Mouse (Mus musculus): ENCODE results near the gene Isy1. TPM values are rescaled to one million over a fixed set of nuclear protein-coding genes. Genes with fewer than 3 reads are reported as not detected.

Isy1 gene
- polyA plus RNA-seq, 2 experiments = 41.8 to 51.5 TPM

DNA sequence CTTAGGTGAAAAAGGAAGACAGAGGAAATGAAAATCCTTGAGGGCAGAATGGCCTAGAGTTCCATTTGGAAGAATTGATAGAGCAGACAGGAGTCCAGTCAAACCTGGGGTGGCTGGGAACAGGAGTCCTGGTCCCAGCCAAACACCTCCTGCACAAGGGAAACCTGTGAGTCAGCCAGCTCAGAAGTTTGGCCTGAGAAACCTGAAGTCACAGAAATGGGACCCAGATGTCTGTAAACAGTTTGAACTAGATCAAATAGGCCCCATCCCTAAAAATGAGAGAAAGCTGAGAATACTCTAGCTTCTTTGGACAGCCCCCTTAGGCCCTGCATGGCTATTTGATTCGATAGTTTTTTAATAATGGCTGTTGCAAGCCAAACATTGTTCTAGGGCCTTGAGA is 25.9 kb downstream of the Isy1 start:
- peak overlapping the region; percentile 71 for H3K4me2 ChIP-seq (replicated peaks; ENCODE audit: low read depth, low read length, severe bottlenecking)
- peaks cover 36% of the 10 kb centered on the region for H3K36me3 ChIP-seq (ENCODE audit: control insufficient read depth, insufficient read depth, low read length)
- ATAC-seq (ENCODE audit: low FRiP score, low read depth) = no peak
- H3K27ac ChIP-seq (replicated peaks; ENCODE audit: low read depth, low read length) = peak overlapping the region; percentile 61; the same call in 1 of the 2 replicates
- no peaks in the 10 kb centered on the region for H3K27me3 ChIP-seq (ENCODE audit: control insufficient read depth, insufficient read depth, low read length)
- no peak for TF ChIP-seq POLR2A (IDR thresholded peaks at IDR 0.05; ENCODE audit: borderline replicate concordance, extremely low read depth, insufficient read depth, insufficient read length)
- no peak for DNase-seq (ENCODE audit: low spot score)
- WGBS = 62% methylated on average over 1 of the region's 1 CpGs
- peaks cover 10% of the 10 kb centered on the region for H3K4me1 ChIP-seq (ENCODE audit: control insufficient read depth, insufficient read depth, low read length)
- peak overlapping the region; percentile 81; the same call in 1 of the 2 replicates for H3K4me3 ChIP-seq (replicated peaks; ENCODE audit: low read length)
- no peaks in the 10 kb centered on the region for H3K9me3 ChIP-seq (ENCODE audit: control insufficient read depth, low read length)
- H3K9ac ChIP-seq (ENCODE audit: low read depth, low read length, severe bottlenecking) = peak overlapping the region; percentile 81; the same call in 1 of the 2 replicates

- WGBS = 0% methylated on average over 30 of the region's 56 CpGs
- peak; percentile 90 for DNase-seq (ENCODE audit: low spot score)
- peaks cover 10% of the 10 kb centered on the region for H3K4me1 ChIP-seq (ENCODE audit: control insufficient read depth, insufficient read depth, low read length)
- no peaks in the 10 kb centered on the region for H3K9me3 ChIP-seq (ENCODE audit: control insufficient read depth, low read length)
- TF ChIP-seq POLR2A (IDR thresholded peaks at IDR 0.05; ENCODE audit: borderline replicate concordance, extremely low read depth, insufficient read depth, insufficient read length) = no peak
- peak within 1 kb of the TSS; percentile 71 for H3K4me2 ChIP-seq (replicated peaks; ENCODE audit: low read depth, low read length, severe bottlenecking)
- peak within 1 kb of the TSS; percentile 81 for H3K4me3 ChIP-seq (replicated peaks; ENCODE audit: low read length)
- peak within 1 kb of the TSS; percentile 81 for H3K9ac ChIP-seq (ENCODE audit: low read depth, low read length, severe bottlenecking)
- H3K27me3 ChIP-seq (ENCODE audit: control insufficient read depth, insufficient read depth, low read length) = no peaks in the 10 kb centered on the region
- peak within 1 kb of the TSS; percentile 74 for H3K27ac ChIP-seq (replicated peaks; ENCODE audit: low read depth, low read length)
- H3K36me3 ChIP-seq (ENCODE audit: control insufficient read depth, insufficient read depth, low read length) = peaks cover 28% of the 10 kb centered on the region
- ATAC-seq (ENCODE audit: low FRiP score, low read depth) = peak; percentile 95
Observed at GRCm38 (mm10) chr6:87811675-87812338, 26.8 kb downstream of the Isy1 start, which contains the start of gene Rab43. Gene Rab43, minus strand, starts transcription at chr6:87812164.

DNA sequence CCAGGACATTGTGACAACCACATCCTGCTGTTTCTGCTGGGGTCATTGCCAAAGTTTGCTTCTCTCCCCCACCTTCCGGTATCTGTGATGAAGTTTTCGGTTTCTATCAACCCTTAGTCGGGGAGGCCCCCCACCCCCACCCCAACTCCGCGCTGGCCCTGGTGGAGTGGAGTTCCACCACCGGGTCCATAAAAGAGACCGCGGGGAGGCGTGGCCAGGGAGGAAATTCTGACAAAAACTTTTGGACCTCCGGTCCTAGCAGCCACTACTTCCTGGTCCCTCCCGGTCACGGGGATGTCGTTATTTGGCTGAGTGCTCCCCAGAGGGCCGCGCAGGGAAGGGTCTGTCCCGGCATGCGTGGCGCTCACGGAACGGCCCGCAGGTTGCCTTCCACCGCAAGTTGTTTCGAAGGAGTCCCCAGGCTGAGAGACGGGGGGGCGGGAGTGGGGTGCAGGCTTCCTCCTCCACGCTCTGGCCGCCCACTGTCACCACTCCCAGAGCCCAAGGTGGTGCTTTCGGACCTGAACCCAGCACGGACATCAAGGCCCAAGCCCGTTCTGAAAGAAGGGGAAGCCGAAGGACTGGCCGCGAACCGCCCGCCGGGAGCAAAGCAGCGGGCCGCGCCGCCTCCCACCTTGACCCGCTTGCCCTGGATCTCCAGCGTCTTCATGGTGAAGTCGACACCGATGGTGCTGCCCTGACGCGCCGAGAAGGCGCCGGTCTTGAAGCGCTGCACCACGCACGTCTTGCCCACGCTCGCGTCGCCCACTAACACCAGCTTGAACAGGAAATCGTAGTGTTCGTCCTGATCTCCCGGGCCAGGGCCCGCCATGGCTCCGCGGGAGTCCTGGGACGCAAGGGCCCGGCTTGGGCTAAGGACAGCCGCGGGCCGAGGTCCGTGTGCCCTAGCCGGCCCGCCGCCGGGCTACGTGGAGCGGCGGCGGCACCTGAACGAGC is 27.6 kb downstream of the Isy1 start:
- WGBS = under 1% methylated on average over 60 of the region's 77 CpGs
- H3K27ac ChIP-seq (replicated peaks; ENCODE audit: low read depth, low read length) = peak overlapping the region; percentile 74

GRCm38 (mm10) chr6:87810311-87810710 is 28.3 kb downstream of the Isy1 start:
- Histone ChIP-seq H3K27me3 (ENCODE audit: control insufficient read depth, insufficient read depth, low read length) (no peaks in the 10 kb centered on the region), H3K4me1 (ENCODE audit: control insufficient read depth, insufficient read depth, low read length) (peaks cover 10% of the 10 kb centered on the region), H3K9ac (ENCODE audit: low read depth, low read length, severe bottlenecking) (no peak overlapping the region), H3K27ac (replicated peaks; ENCODE audit: low read depth, low read length) (no peak overlapping the region), H3K36me3 (ENCODE audit: control insufficient read depth, insufficient read depth, low read length) (peaks cover 14% of the 10 kb centered on the region), H3K4me2 (replicated peaks; ENCODE audit: low read depth, low read length, severe bottlenecking) (peak overlapping the region; percentile 71), H3K4me3 (replicated peaks; ENCODE audit: low read length) (peak overlapping the region; percentile 81), H3K9me3 (ENCODE audit: control insufficient read depth, low read length) (no peaks in the 10 kb centered on the region)
- ATAC-seq (ENCODE audit: low FRiP score, low read depth) (no peak), DNase-seq (ENCODE audit: low spot score) (no peak)
- no peak for TF ChIP-seq POLR2A (IDR thresholded peaks at IDR 0.05; ENCODE audit: borderline replicate concordance, extremely low read depth, insufficient read depth, insufficient read length)
- 42% methylated on average over 6 of the region's 6 CpGs for WGBS

More for the DNA sequence above, 27.6 kb downstream of the Isy1 start:
- Histone ChIP-seq H3K27me3 (ENCODE audit: control insufficient read depth, insufficient read depth, low read length) (no peaks in the 10 kb centered on the region), H3K4me1 (ENCODE audit: control insufficient read depth, insufficient read depth, low read length) (peaks cover 10% of the 10 kb centered on the region), H3K4me3 (replicated peaks; ENCODE audit: low read length) (peak overlapping the region; percentile 81), H3K36me3 (ENCODE audit: control insufficient read depth, insufficient read depth, low read length) (peaks cover 21% of the 10 kb centered on the region), H3K4me2 (replicated peaks; ENCODE audit: low read depth, low read length, severe bottlenecking) (peak overlapping the region; percentile 71), H3K9ac (ENCODE audit: low read depth, low read length, severe bottlenecking) (peak overlapping the region; percentile 81), H3K9me3 (ENCODE audit: control insufficient read depth, low read length) (no peaks in the 10 kb centered on the region)
- ATAC-seq (ENCODE audit: low FRiP score, low read depth) = peak; percentile 43; the same call in 1 of the 2 replicates
- TF ChIP-seq POLR2A (IDR thresholded peaks at IDR 0.05; ENCODE audit: borderline replicate concordance, extremely low read depth, insufficient read depth, insufficient read length) = no peak
- peak; percentile 9 for DNase-seq (ENCODE audit: low spot score)

DNA sequence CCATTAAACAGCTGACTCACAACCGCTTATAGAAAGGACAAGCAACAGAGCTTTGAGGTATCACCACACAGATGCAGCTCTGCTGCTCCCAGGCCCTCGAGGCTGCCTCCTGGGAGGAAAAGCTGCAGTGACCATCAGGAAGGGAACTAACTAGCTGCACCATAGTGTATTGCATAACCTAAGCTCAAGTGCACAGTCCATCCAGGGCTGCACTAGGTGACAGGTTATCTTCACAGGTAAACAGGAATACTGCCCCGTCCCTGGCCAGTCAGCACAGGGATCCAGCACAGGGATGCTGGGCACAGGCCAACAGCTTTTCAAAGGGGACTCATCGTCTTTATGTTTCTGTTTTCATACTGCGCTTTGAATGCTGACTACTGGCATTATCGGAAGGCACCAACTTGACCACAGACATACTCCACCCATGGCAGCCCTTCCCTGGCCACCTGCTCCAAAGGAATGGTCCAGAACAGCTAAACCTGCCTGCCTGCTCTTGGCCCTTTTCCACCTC is 28.9 kb downstream of the Isy1 start:
- DNase-seq (ENCODE audit: low spot score) = no peak
- no peak overlapping the region for H3K9ac ChIP-seq (ENCODE audit: low read depth, low read length, severe bottlenecking)
- H3K27ac ChIP-seq (replicated peaks; ENCODE audit: low read depth, low read length) = no peak overlapping the region
- H3K4me2 ChIP-seq (replicated peaks; ENCODE audit: low read depth, low read length, severe bottlenecking) = no peak overlapping the region; the same call in 1 of the 2 replicates
- peak overlapping the region; percentile 81; the same call in 1 of the 2 replicates for H3K4me3 ChIP-seq (replicated peaks; ENCODE audit: low read length)
- WGBS = 82% methylated on average over 6 of the region's 6 CpGs
- no peak for ATAC-seq (ENCODE audit: low FRiP score, low read depth)
- no peak for TF ChIP-seq POLR2A (IDR thresholded peaks at IDR 0.05; ENCODE audit: borderline replicate concordance, extremely low read depth, insufficient read depth, insufficient read length)
- H3K36me3 ChIP-seq (ENCODE audit: control insufficient read depth, insufficient read depth, low read length) = peaks cover 14% of the 10 kb centered on the region
- peaks cover 10% of the 10 kb centered on the region for H3K4me1 ChIP-seq (ENCODE audit: control insufficient read depth, insufficient read depth, low read length)
- H3K27me3 ChIP-seq (ENCODE audit: control insufficient read depth, insufficient read depth, low read length) = no peaks in the 10 kb centered on the region
- no peaks in the 10 kb centered on the region for H3K9me3 ChIP-seq (ENCODE audit: control insufficient read depth, low read length)

Measured in limb, embryonic 14.5 days (tissue).